Mouse (Mus musculus) skeletal muscle tissue, adult 2 months (tissue): ENCODE results near the gene Rrp1b.
"Not testable (repeated sequence)": the region's sequence is repeated elsewhere in the genome, so short reads cannot be mapped to it uniquely, and the experiment has no call there.

ENCODE experiments used
- DNase-seq: peaks from one replicate; pipeline ENCODE4 v3.0.0-alpha.2; 2012; ENCODE audit warnings: low read depth, low spot score

Gene Rrp1b

GRCm38 (mm10) chr17:32087069-32087468 is 51.2 kb downstream of the Rrp1b start:
- no peak for DNase-seq

GRCm38 (mm10) chr17:32091032-32091363 is 55.1 kb downstream of the Rrp1b start:
- DNase-seq, result no peak

- DNase-seq, result peak; percentile 61
Measured at GRCm38 (mm10) chr17:32091364-32092240, 55.7 kb downstream of the Rrp1b start.

GRCm38 (mm10) chr17:32092241-32092619 is 56.3 kb downstream of the Rrp1b start:
- no peak for DNase-seq

GRCm38 (mm10) chr17:32092895-32093294 is 57.0 kb downstream of the Rrp1b start:
- DNase-seq, result no peak

- DNase-seq, result no peak
Measured at GRCm38 (mm10) chr17:32097676-32098075, 61.8 kb downstream of the Rrp1b start.

GRCm38 (mm10) chr17:32098905-32099304 is 63.0 kb downstream of the Rrp1b start:
- DNase-seq, result not testable (repeated sequence)

GRCm38 (mm10) chr17:32099574-32099942 is 63.7 kb downstream of the Rrp1b start:
- DNase-seq, result no peak

GRCm38 (mm10) chr17:32099943-32100586 is 64.2 kb downstream of the Rrp1b start:
- no peak for DNase-seq

- no peak for DNase-seq
Measured at GRCm38 (mm10) chr17:32103054-32103453, 67.2 kb downstream of the Rrp1b start.

GRCm38 (mm10) chr17:32106358-32106757 is 70.5 kb downstream of the Rrp1b start:
- no peak for DNase-seq

- DNase-seq, result no peak
Measured at GRCm38 (mm10) chr17:32107877-32108276, 72.0 kb downstream of the Rrp1b start.

- DNase-seq, result not testable (repeated sequence)
Measured at GRCm38 (mm10) chr17:32108320-32109011, 72.6 kb downstream of the Rrp1b start.

GRCm38 (mm10) chr17:32109201-32109940 is 73.5 kb downstream of the Rrp1b start:
- DNase-seq, result no peak

GRCm38 (mm10) chr17:32110424-32110823 is 74.5 kb downstream of the Rrp1b start:
- DNase-seq, result no peak

- DNase-seq, result no peak
Measured at GRCm38 (mm10) chr17:32110980-32111780, 75.3 kb downstream of the Rrp1b start.
